Mouse (Mus musculus) kidney, postnatal 0 days (tissue): ENCODE data around the gene Pgm2l1. TPM values are rescaled to one million over a fixed set of nuclear protein-coding genes. Genes with fewer than 3 reads are reported as not detected.

Experiments used
- ATAC-seq: fragments of 200-750 bp; cut with Nextera tagmentation; replicated peaks from 2 replicates; pipeline ENCODE4 v1.8.0; 2017; ENCODE audit warnings: low read depth, moderate number of reproducible peaks, moderate TSS enrichment, moderate library complexity; ENCODE audit not compliant: low FRiP score
- DNase-seq: peaks from one replicate; pipeline ENCODE4 v3.0.0-alpha.2; 2016; ENCODE audit warnings: low spot score
- H3K27ac ChIP-seq: fragments of 300-500 bp; sonication (generic); 2 replicates; pipeline ENCODE4 v1.5.1; 2014; ENCODE audit warnings: mild to moderate bottlenecking
- H3K27me3 ChIP-seq: fragments of 300-500 bp; sonication (generic); 2 replicates; pipeline ENCODE4 v1.6.1; 2014; ENCODE audit warnings: low read length, mixed read lengths; ENCODE audit not compliant: insufficient read depth
- H3K36me3 ChIP-seq: fragments of 300-500 bp; sonication (generic); 2 replicates; pipeline ENCODE4 v1.6.1; 2014; ENCODE audit warnings: low read length, mixed read lengths; ENCODE audit not compliant: insufficient read depth
- H3K4me1 ChIP-seq: fragments of 300-500 bp; sonication (generic); replicated peaks from 2 replicates; pipeline ENCODE4 v1.6.1; 2014; ENCODE audit warnings: antibody characterized with exemption, low read length, mixed read lengths; ENCODE audit not compliant: insufficient read depth
- H3K4me2 ChIP-seq: fragments of 300-500 bp; sonication (generic); 2 replicates; pipeline ENCODE4 v1.6.1; 2014; ENCODE audit warnings: mild to moderate bottlenecking, low read length, moderate library complexity, mixed read lengths
- H3K4me3 ChIP-seq: fragments of 300-500 bp; sonication (generic); replicated peaks from 2 replicates; pipeline ENCODE4 v1.5.1; 2014; ENCODE audit warnings: low read depth, low read length
- H3K9ac ChIP-seq: fragments of 300-500 bp; sonication (generic); 2 replicates; pipeline ENCODE4 v1.6.1; 2014; ENCODE audit warnings: low read depth, low read length
- H3K9me3 ChIP-seq: fragments of 300-500 bp; sonication (generic); replicated peaks from 2 replicates; pipeline ENCODE4 v1.6.1; 2016; ENCODE audit warnings: low read length, inconsistent platforms, mixed read lengths
- CTCF ChIP-seq: IDR thresholded peaks from 2 replicates; pipeline ENCODE4 v1.5.1; 2016; ENCODE audit warnings: antibody characterized with exemption, low read depth, mild to moderate bottlenecking, moderate library complexity
- WGBS: fragments of 180-500 bp; shearing (Covaris S2); extraction: QIAGEN DNeasy Blood & Tissue Kit; methylation state at CpG from one replicate; pipeline ENCODE4 v1.1.7; 2014; 5-methylcytosine and 5-hydroxymethylcytosine counted together
- polyA plus RNA-seq: library from polyadenylated mRNA; unstranded; fragments of >200 nt; fragmentation: Nextera tagmentation; extraction: Ambion mirVana; gene quantifications from 2 replicates; pipeline ENCODE4 v1.2.1, GENCODE M21; 2015

The Pgm2l1 gene
- polyA plus RNA-seq, 1 experiment from 2014 or later, result 2.5 TPM

- DNase-seq, result no peak
- no peak for TF ChIP-seq CTCF
- Histone ChIP-seq H3K9me3 (no peaks in the 10 kb centered on the region), H3K4me3 (no peak overlapping the region), H3K27me3 (no peaks in the 10 kb centered on the region), H3K36me3 (no peaks in the 10 kb centered on the region), H3K4me2 (no peak overlapping the region), H3K27ac (no peak overlapping the region), H3K9ac (no peak overlapping the region), H3K4me1 (no peaks in the 10 kb centered on the region)
- WGBS, result 69% methylated on average over 6 of the region's 6 CpGs
- ATAC-seq, result no peak
Measured at GRCm38 (mm10) chr7:100307872-100308653, 80.9 kb downstream of the Pgm2l1 start.

- H3K4me1 ChIP-seq, result no peaks in the 10 kb centered on the region
- H3K9ac ChIP-seq, result no peak overlapping the region
- TF ChIP-seq CTCF, result no peak
- no peak overlapping the region for H3K4me2 ChIP-seq
- H3K27me3 ChIP-seq, result no peaks in the 10 kb centered on the region
- no peak for ATAC-seq
- no peak overlapping the region for H3K4me3 ChIP-seq
- DNase-seq, result no peak
- no peak overlapping the region for H3K27ac ChIP-seq
- WGBS, result 86% methylated on average over 1 of the region's 1 CpGs
- H3K36me3 ChIP-seq, result no peaks in the 10 kb centered on the region
- no peaks in the 10 kb centered on the region for H3K9me3 ChIP-seq
Measured at GRCm38 (mm10) chr7:100309216-100309615, 82.0 kb downstream of the Pgm2l1 start.

- Histone ChIP-seq H3K27me3 (no peaks in the 10 kb centered on the region), H3K9ac (no peak overlapping the region), H3K4me1 (no peaks in the 10 kb centered on the region), H3K9me3 (no peaks in the 10 kb centered on the region), H3K4me3 (no peak overlapping the region), H3K27ac (no peak overlapping the region), H3K36me3 (no peaks in the 10 kb centered on the region), H3K4me2 (no peak overlapping the region)
- no peak for TF ChIP-seq CTCF
- ATAC-seq (no peak), DNase-seq (no peak)
- 66% methylated on average over 6 of the region's 6 CpGs for WGBS
Measured at GRCm38 (mm10) chr7:100309679-100310078, 82.5 kb downstream of the Pgm2l1 start.

GRCm38 (mm10) chr7:100310290-100310689, 83.1 kb downstream of the Pgm2l1 start:
- H3K4me1 ChIP-seq, result no peaks in the 10 kb centered on the region

GRCm38 (mm10) chr7:100312716-100313115, 85.5 kb downstream of the Pgm2l1 start:
- no peaks in the 10 kb centered on the region for H3K4me1 ChIP-seq
- no peak overlapping the region for H3K27ac ChIP-seq
- no peaks in the 10 kb centered on the region for H3K36me3 ChIP-seq
- no peak overlapping the region for H3K9ac ChIP-seq
- no peak overlapping the region for H3K4me2 ChIP-seq
- TF ChIP-seq CTCF, result no peak
- H3K4me3 ChIP-seq, result no peak overlapping the region
- no peaks in the 10 kb centered on the region for H3K27me3 ChIP-seq
- WGBS, result 73% methylated on average over 4 of the region's 4 CpGs
- no peak for DNase-seq
- no peak for ATAC-seq
- no peaks in the 10 kb centered on the region for H3K9me3 ChIP-seq

More at GRCm38 (mm10) chr7:100310290-100310689, 83.1 kb downstream of the Pgm2l1 start:
- ATAC-seq (no peak), DNase-seq (no peak)
- H3K4me3 ChIP-seq, result no peak overlapping the region
- WGBS, result 83% methylated on average over 12 of the region's 12 CpGs
- H3K27me3 ChIP-seq, result no peaks in the 10 kb centered on the region
- no peak overlapping the region for H3K9ac ChIP-seq
- no peak overlapping the region for H3K27ac ChIP-seq
- no peak overlapping the region for H3K4me2 ChIP-seq
- no peaks in the 10 kb centered on the region for H3K9me3 ChIP-seq
- no peak for TF ChIP-seq CTCF
- H3K36me3 ChIP-seq, result no peaks in the 10 kb centered on the region

- Histone ChIP-seq H3K4me3 (no peak overlapping the region), H3K9ac (no peak overlapping the region), H3K4me1 (no peaks in the 10 kb centered on the region), H3K9me3 (no peaks in the 10 kb centered on the region), H3K27ac (no peak overlapping the region), H3K4me2 (no peak overlapping the region), H3K27me3 (no peaks in the 10 kb centered on the region), H3K36me3 (no peaks in the 10 kb centered on the region)
- 89% methylated on average over 8 of the region's 8 CpGs for WGBS
- no peak for DNase-seq
- TF ChIP-seq CTCF, result no peak
- ATAC-seq, result no peak
Measured at GRCm38 (mm10) chr7:100316924-100317323, 89.7 kb downstream of the Pgm2l1 start.
